18 mouse cellular contexts compared by ENCODE assay signal in the genomic region with DNA sequence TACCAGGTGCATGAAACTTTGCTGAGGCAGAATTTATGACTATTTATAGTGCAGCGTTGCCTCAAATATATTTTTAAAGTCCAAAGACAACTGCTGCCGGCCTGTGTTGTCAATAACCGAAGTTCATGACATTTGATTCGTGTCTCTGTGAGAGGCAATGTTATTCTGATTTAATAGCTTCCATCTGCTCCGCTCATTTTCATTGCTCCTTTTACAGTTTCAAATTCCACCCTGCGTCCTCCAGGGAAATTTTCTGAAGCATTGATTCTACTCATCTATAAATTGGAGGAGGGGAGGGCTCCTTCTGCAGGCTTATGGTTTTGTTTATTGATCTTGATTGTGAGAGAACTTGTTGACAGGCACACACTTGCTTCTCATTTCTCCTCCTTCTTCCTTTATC.
"Had no signal": no experiment of that assay in that cellular context is flagged by ENCODE, and none has a peak within 500 bp of the region (broad histone marks: within the 10 kb centered on the region; RNA-seq: fewer than 3 reads in every experiment).

No protein-coding gene starts in this region.

- H3K27me3 ChIP-seq: limb, embryonic 12.5 days; liver, embryonic 12.5 days; liver, embryonic 15.5 days; lung, embryonic 15.5 days; megakaryocyte, embryonic 14.5 days had no signal

- ATAC-seq: liver, embryonic 12.5 days had no signal

- H3K9me3 ChIP-seq: limb, embryonic 12.5 days; liver, embryonic 12.5 days; liver, embryonic 15.5 days; lung, embryonic 15.5 days; megakaryocyte, embryonic 14.5 days had no signal

- DNase-seq: kidney, adult 2 months; kidney, postnatal 25 days; layer of hippocampus, postnatal 36 days; liver; lung, adult 18-20 months; lung, postnatal 10 days; lung, postnatal 36 days; midbrain, embryonic 14.5 days; thymus, postnatal 25 days had no signal

- H3K36me3 ChIP-seq: limb, embryonic 12.5 days; liver, embryonic 12.5 days; liver, embryonic 15.5 days; lung, embryonic 15.5 days had no signal

- H3K4me3 ChIP-seq: left cerebral cortex, adult 2 months; limb, embryonic 12.5 days; liver, embryonic 12.5 days; liver, embryonic 15.5 days; lung, embryonic 15.5 days; megakaryocyte, embryonic 14.5 days had no signal

- H3K27ac ChIP-seq: kidney, postnatal 0 days; left cerebral cortex, adult 2 months; limb, embryonic 12.5 days; liver, embryonic 12.5 days; liver, embryonic 15.5 days; lung, embryonic 15.5 days; stomach, postnatal 0 days had no signal

- H3K4me1 ChIP-seq: liver, embryonic 12.5 days; liver, embryonic 15.5 days; lung, embryonic 15.5 days; megakaryocyte, embryonic 14.5 days had no signal

- H3K4me2 ChIP-seq: limb, embryonic 12.5 days; liver, embryonic 12.5 days; liver, embryonic 15.5 days; lung, embryonic 15.5 days; midbrain, embryonic 11.5 days had no signal

- H3K9ac ChIP-seq: limb, embryonic 12.5 days; liver, embryonic 12.5 days; liver, embryonic 15.5 days; lung, embryonic 15.5 days had no signal
